In the genomic region with DNA sequence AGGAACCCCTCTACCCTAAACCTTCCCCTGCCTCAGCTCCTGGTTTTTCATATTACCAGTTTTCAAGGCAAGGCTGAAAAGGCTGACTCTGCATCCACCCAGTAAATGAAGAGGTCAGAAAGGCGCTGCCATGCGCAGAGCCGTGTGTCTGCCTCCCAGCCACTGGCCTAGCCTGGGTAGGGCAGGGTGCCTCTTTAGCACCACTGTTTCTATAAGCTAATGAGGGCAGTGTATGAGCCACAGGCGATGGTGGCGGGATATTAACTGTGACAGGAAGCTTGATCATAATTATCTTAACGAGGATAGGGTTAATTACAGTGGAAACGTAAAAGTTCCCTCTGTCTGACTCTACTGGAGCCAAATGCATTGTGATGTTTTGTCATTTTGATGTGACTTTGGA, we compare ENCODE assay signal across 25 mouse cellular contexts.
"Had no signal": no experiment of that assay in that cellular context is flagged by ENCODE, and none has a peak within 500 bp of the region (broad histone marks: within the 10 kb centered on the region; RNA-seq: fewer than 3 reads in every experiment).

No protein-coding gene starts in this region.

- H3K9ac ChIP-seq: heart, embryonic 12.5 days; hindbrain, embryonic 12.5 days; hindbrain, embryonic 14.5 days; intestine, embryonic 15.5 days; limb, embryonic 13.5 days; limb, embryonic 15.5 days; liver, embryonic 12.5 days; liver, embryonic 14.5 days had no signal

- H3K9me3 ChIP-seq: heart, embryonic 10.5 days; heart, embryonic 12.5 days; hindbrain, embryonic 10.5 days; hindbrain, embryonic 12.5 days; intestine, embryonic 15.5 days; limb, embryonic 13.5 days; limb, embryonic 15.5 days; liver, embryonic 12.5 days had no signal

- H3K27ac ChIP-seq: gastrocnemius, adult 2 months; heart, embryonic 10.5 days; hindbrain, embryonic 10.5 days; hindbrain, embryonic 12.5 days; hindbrain, embryonic 14.5 days; intestine, embryonic 15.5 days; layer of hippocampus, adult 2 months; left cerebral cortex, adult 2 months; limb, embryonic 13.5 days; limb, embryonic 15.5 days; liver, embryonic 12.5 days; liver, embryonic 14.5 days had no signal

- H3K36me3 ChIP-seq: heart, embryonic 10.5 days; heart, embryonic 12.5 days; hindbrain, embryonic 10.5 days; hindbrain, embryonic 12.5 days; intestine, embryonic 15.5 days; limb, embryonic 13.5 days; limb, embryonic 15.5 days; liver, embryonic 12.5 days had no signal

- H3K4me2 ChIP-seq: heart, embryonic 12.5 days; hindbrain, embryonic 12.5 days; hindbrain, embryonic 14.5 days; intestine, embryonic 15.5 days; limb, embryonic 13.5 days; limb, embryonic 15.5 days; liver, embryonic 12.5 days had no signal

- H3K4me1 ChIP-seq: liver, embryonic 12.5 days had no signal

- ATAC-seq: hindbrain, embryonic 16.5 days; inflammation-experienced regulatory T-cells, adult 6 months; intestine, embryonic 15.5 days; intestine, postnatal 0 days; liver, embryonic 12.5 days had no signal

- H3K27me3 ChIP-seq: intestine, embryonic 15.5 days; liver, embryonic 12.5 days had no signal

- H3K4me3 ChIP-seq: gastrocnemius, adult 2 months; heart, embryonic 10.5 days; heart, embryonic 12.5 days; hindbrain, embryonic 10.5 days; hindbrain, embryonic 12.5 days; intestine, embryonic 15.5 days; layer of hippocampus, adult 2 months; left cerebral cortex, adult 2 months; limb, embryonic 13.5 days; limb, embryonic 15.5 days; liver, embryonic 12.5 days had no signal

- DNase-seq: gastrocnemius, adult 2 months; gastrocnemius, postnatal 10 days; gastrocnemius, postnatal 25 days; heart, adult 18-20 months; heart, postnatal 10 days; heart, postnatal 4 days; kidney, adult 18-20 months; kidney, adult 8-10 months; kidney, postnatal 10 days; kidney, postnatal 4 days had no signal
